Mouse (Mus musculus): ENCODE data around the gene Olfr283.

DNA sequence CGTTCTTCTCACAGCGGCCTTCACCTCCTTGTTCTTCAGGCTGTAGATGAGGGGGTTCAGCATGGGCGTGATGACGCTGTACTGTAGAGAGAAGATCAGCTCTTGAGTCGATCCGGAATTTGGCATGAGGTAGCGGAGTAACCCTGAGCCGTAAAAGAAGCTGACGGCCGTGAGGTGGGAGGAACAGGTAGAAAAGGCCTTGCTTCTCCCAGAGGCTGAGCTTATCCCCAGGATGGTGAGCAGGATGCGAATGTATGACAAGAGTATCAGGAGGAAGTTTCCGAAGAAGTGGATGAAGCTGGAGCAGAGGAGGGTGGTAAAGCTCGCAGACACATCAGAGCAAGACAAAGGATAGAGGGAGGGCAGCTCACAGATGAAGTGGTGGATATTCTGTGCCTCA lies 2.5 kb downstream of the Olfr283 start:
- no peak for TF ChIP-seq EP300 (IDR thresholded peaks at IDR 0.05; ENCODE audit: low read depth)
- no peak for TF ChIP-seq CTCF (IDR thresholded peaks at IDR 0.05; ENCODE audit: low read depth)
